Mouse (Mus musculus) heart, postnatal 0 days (tissue): ENCODE results near the gene Plcb4.

Experiments used
- CTCF ChIP-seq: IDR thresholded peaks from 2 replicates; pipeline ENCODE4 v1.5.1; 2016; ENCODE audit warnings: antibody characterized with exemption, control low read depth, low read depth
- EP300 ChIP-seq: IDR thresholded peaks from 2 replicates; pipeline ENCODE4 v1.6.1; 2016; ENCODE audit warnings: antibody characterized with exemption, low read depth

GRCm38 (mm10) chr2:135646654-135647053 is 12.2 kb upstream of the Plcb4 start:
- TF ChIP-seq CTCF = no peak
- TF ChIP-seq EP300 = no peak
